Mouse (Mus musculus) inflammation-experienced regulatory T-cells (primary cell): ENCODE measurements around the gene Slc7a4. TPM values are rescaled to one million over a fixed set of nuclear protein-coding genes. Genes with fewer than 3 reads are reported as not detected.

Experiments
- polyA plus RNA-seq, 2 experiments: library from polyadenylated mRNA; unstranded; fragments of 100-300 nt; shearing (Covaris generic); gene quantifications; one replicate each; pipeline ENCODE4 v1.2.1; 2017

Slc7a4 gene
- 1 to 10 TPM in 1 of 2 experiments, under 1 TPM in 1; 0.92 to 2.0 TPM for polyA plus RNA-seq

DNA sequence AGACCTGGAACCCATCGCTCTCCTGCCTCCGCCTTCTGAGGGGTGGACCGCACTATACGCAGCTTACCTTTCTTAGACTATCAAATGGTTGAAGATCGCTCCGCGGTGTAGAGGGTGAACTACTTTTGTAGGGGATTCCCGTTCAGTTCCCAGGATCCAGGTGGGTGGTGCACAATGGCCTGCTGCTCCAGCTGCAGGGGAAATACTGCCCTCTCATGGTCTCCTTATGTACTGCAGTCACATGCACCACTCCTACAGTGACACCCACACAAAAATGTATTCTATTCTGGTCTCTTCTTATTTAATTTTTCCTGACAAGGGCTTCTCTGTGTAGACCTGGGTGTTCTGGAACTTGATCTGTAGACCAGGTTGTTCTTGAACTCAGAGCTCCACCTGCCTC, at the start of gene Slc7a4:
Gene Slc7a4, minus strand, starts transcription at position 151 of the 400 bp plus-strand sequence.

DNA sequence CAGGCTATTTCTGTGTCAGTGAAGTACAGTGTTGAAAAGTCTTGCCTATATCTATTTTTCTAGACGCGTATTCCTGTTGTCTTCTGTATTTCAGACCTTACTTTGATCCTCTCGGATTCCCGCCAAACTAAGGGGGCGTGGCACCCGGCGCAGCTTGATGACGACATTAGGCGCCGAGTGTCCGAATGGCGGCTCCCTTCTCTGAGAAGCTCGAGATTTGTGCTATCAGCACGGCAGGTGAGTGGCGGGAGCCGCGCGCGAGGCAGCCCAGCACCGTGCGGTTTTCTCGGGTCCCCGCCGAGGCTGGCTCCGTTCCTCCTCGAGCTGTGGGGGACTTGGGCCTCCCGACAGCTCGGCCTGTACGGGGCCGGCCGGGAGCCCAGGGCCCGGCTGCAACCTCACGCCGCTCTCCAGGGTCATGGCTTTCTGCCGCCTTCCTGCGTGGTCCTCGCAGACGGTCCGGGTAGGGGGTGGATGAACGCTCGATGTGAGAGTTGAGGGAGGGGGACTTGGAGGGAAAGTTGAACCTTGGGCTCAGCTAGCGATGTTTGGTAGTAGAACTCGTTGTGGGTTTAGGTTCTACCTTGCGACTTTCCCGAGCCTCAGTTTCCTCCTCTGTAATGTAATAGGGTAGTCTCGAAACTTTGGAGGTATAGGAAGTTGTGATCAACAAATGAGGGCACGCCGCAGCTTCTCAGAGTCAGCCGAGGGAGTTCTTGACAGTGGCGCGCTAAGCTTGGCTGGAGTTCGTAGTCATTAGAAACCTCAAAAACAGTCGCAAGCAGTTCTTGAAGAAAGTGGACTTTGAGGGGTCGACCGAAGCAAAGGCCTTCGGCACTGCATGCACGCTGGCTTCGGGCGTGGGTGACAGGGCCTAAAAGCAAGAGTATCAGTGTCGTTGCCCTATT, 36.4 kb upstream of the Slc7a4 start, which contains the start of gene Smpd4:
Gene Smpd4, plus strand, starts transcription at position 157 of the 908 bp plus-strand sequence.

DNA sequence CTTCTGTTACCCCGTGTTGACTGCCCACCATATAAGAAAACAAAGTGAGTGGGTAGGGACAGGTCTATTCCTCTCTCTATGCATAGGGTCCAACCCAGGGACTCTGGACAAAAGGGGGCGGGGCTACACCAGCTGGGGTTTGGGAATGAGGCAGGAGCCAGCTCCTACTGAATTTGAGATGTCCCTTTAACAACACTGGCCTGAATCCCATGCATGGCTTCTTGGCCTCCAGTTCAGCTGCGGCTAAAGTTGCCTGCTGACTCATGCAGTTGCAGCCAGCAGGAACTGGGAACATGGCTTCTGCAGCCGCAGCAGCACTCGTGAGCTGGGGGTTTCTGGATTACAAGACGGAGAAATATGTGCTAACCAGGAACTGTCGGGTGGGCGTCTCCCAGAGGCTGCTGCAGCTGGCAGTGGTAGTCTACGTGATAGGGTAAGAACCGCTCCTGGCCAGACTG, 21.2 kb downstream of the Slc7a4 start, which contains the start of gene P2rx6:
Gene P2rx6, plus strand, starts transcription at position 135 of the 458 bp plus-strand sequence.

DNA sequence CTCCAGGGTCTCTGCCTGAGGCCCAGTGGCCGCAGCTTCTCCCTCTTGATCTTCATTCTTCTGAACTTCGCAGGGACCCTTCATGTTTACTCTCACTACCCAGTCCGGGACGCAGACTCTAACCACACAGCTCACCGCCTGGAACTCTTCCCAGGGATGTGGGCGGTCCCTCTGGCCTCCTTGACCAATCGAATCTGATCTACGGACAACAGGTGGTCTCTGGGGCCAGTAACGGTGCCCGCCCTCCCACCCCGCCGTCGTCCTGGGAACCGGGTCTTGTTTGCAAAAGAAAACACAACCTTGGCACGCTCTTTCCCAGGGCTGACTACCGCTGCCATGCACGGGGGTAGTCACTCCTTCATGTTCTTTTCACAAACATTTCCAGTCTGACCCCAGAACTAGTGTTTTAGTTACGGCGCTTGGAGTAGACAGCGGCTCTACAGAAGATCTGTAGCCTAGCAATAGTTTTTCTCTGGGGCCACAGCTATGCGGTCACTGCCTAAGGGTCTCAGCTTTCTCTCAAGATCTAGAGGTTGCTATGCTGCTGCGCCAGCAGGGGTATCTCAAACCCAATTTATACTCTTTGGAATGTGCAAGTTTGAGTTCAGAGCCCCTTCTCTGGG, 21.8 kb downstream of the Slc7a4 start, which contains the start of gene Lrrc74b:
Gene Lrrc74b, minus strand, starts transcription at position 120 of the 623 bp plus-strand sequence.

DNA sequence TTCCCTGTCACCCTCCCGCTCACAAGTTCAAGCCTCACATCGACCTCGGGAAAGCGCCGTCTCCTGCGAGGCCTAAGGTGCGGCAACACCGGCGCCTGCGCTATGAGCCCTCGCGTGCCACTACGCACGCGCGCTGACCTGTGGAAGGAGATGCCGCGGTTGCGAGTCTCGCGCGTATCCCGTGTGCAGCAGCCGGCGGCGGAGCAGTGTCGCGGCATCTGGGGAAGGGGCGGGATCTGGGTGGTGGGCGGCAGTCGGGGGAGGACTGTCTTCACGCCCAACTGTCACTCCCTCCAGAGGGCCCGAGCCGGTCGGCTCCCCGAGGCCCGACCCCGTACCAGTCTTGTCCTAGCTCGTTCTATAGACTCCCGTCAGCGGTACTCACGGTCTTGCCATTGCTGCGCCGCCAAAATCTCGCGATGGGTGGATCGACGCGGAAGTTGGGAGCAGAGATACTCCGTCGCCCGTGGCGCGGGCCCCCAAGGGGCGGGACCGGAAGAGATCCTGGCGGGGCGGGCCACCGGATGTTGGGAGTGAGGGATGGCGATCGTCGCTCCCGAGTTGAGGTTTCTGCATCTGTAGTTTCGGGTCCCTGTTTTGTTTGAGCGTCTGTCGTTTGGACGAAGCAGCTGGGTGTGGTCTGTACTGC, 52.2 kb downstream of the Slc7a4 start, which contains the start of gene Thap7:
Gene Thap7, minus strand, starts transcription at position 497 of the 649 bp plus-strand sequence.

Other genes starting within 250 kb of the Slc7a4 start
- gene Snap29, start 177.2 kb downstream of the Slc7a4 start, polyA plus RNA-seq, result 10 to 100 TPM; 18.5 to 19.4 TPM
- 10 to 100 TPM; 61.4 to 67.6 TPM for gene Pi4ka, start 176.9 kb downstream of the Slc7a4 start, polyA plus RNA-seq
- 10 to 100 TPM; 80.2 to 80.8 TPM for gene Crkl, start 131.2 kb downstream of the Slc7a4 start, polyA plus RNA-seq
- under 1 TPM; 0.10 to 0.44 TPM for gene Aifm3, start 93.6 kb downstream of the Slc7a4 start, polyA plus RNA-seq
- 10 to 100 TPM; 46.5 to 49.9 TPM for gene Lztr1, start 74.5 kb downstream of the Slc7a4 start, polyA plus RNA-seq
- 10 to 100 TPM; 71.1 to 89.3 TPM for gene Thap7, start 52.1 kb downstream of the Slc7a4 start, polyA plus RNA-seq
- under 1 TPM; 0.14 to 0.34 TPM for gene Lrrc74b, start 22.0 kb downstream of the Slc7a4 start, polyA plus RNA-seq
- under 1 TPM in 1 of 2 experiments, not detected in 1; 0.19 TPM for gene P2rx6, start 21.3 kb downstream of the Slc7a4 start, polyA plus RNA-seq
- 10 to 100 TPM; 18.7 to 20.2 TPM for gene Smpd4, start 36.1 kb upstream of the Slc7a4 start, polyA plus RNA-seq
- 1 to 10 TPM in 1 of 2 experiments, not detected in 1; 2.1 TPM for gene Ccdc74a, start 63.3 kb upstream of the Slc7a4 start, polyA plus RNA-seq
- gene Med15, start 149.7 kb upstream of the Slc7a4 start, polyA plus RNA-seq, result 100 to 1,000 TPM; 113 to 152 TPM
- 10 to 100 TPM; 17.2 to 17.9 TPM for gene Klhl22, start 176.4 kb upstream of the Slc7a4 start, polyA plus RNA-seq
- gene Scarf2, start 214.1 kb upstream of the Slc7a4 start, polyA plus RNA-seq, result not detected
- gene B830017H08Rik, start 249.9 kb upstream of the Slc7a4 start, polyA plus RNA-seq, result under 1 TPM; 0.25 to 0.83 TPM